Mouse (Mus musculus): ENCODE results near the gene Slc22a3.

The Slc22a3 gene

GRCm38 (mm10) chr17:12409346-12409944, 98.1 kb downstream of the Slc22a3 start:
- no peak for DNase-seq (ENCODE audit: low read depth, low spot score)

- no peak for DNase-seq (ENCODE audit: low read depth, low spot score)
Measured at GRCm38 (mm10) chr17:12403420-12403819, 104.1 kb downstream of the Slc22a3 start.

GRCm38 (mm10) chr17:12396163-12396677, 111.3 kb downstream of the Slc22a3 start:
- DNase-seq (ENCODE audit: low read depth, low spot score) = no peak

GRCm38 (mm10) chr17:12388239-12388638, 119.3 kb downstream of the Slc22a3 start:
- no peak for DNase-seq (ENCODE audit: low read depth, low spot score)

GRCm38 (mm10) chr17:12387781-12388180, 119.7 kb downstream of the Slc22a3 start:
- DNase-seq (ENCODE audit: low read depth, low spot score) = no peak

GRCm38 (mm10) chr17:12385049-12385794, 122.3 kb downstream of the Slc22a3 start:
- DNase-seq (ENCODE audit: low read depth, low spot score) = no peak

GRCm38 (mm10) chr17:12382531-12382930, 125.0 kb downstream of the Slc22a3 start:
- no peak for DNase-seq (ENCODE audit: low read depth, low spot score)

GRCm38 (mm10) chr17:12381579-12381978, 125.9 kb downstream of the Slc22a3 start:
- DNase-seq (ENCODE audit: low read depth, low spot score) = no peak

- no peak for DNase-seq (ENCODE audit: low read depth, low spot score)
Measured at GRCm38 (mm10) chr17:12380287-12380686, 127.2 kb downstream of the Slc22a3 start.

- DNase-seq (ENCODE audit: low read depth, low spot score) = no peak
Measured at GRCm38 (mm10) chr17:12377981-12378705, 129.4 kb downstream of the Slc22a3 start, which contains the start of gene Plg. Gene Plg, plus strand, starts transcription at chr17:12378608.

- DNase-seq (ENCODE audit: low read depth, low spot score) = no peak
Measured at GRCm38 (mm10) chr17:12373601-12374144, 133.8 kb downstream of the Slc22a3 start.

GRCm38 (mm10) chr17:12372021-12372420, 135.5 kb downstream of the Slc22a3 start:
- DNase-seq (ENCODE audit: low read depth, low spot score) = peak; percentile 84

- peak; percentile 80 for DNase-seq (ENCODE audit: low read depth, low spot score)
Measured at GRCm38 (mm10) chr17:12371310-12371925, 136.1 kb downstream of the Slc22a3 start.

GRCm38 (mm10) chr17:12370289-12370688, 137.2 kb downstream of the Slc22a3 start:
- DNase-seq (ENCODE audit: low read depth, low spot score) = peak; percentile 26

GRCm38 (mm10) chr17:12369393-12369792, 138.1 kb downstream of the Slc22a3 start:
- DNase-seq (ENCODE audit: low read depth, low spot score) = no peak

Measured in 3T3-L1 (cell line).